Mouse (Mus musculus) heart, adult 11 months (tissue): ENCODE results near the gene Dgkh.
"Not testable (repeated sequence)": the region's sequence is repeated elsewhere in the genome, so short reads cannot be mapped to it uniquely, and the experiment has no call there.

Source experiments
- DNase-seq: peaks from one replicate; pipeline ENCODE4 v3.0.0; 2022

The Dgkh gene

DNA sequence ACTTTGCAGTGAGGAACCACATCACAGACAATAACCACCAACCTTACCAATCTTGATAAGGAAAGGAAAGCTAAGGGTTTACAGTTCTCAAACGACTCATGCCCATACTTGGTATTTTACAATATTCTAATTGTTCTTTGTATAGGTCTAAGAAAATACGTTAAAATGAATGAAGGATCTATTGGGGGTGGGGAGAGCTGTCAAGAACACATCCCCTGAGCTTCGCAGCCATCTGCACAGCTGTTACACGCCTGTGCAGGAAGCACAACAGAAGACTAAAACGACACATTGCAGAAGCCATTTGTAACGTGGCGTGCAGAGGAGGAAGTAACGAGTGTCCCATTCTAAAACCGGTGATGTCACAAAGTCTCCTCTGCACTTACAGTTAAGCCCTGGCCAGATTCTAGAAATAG is 113.7 kb downstream of the Dgkh start:
- DNase-seq: no peak

DNA sequence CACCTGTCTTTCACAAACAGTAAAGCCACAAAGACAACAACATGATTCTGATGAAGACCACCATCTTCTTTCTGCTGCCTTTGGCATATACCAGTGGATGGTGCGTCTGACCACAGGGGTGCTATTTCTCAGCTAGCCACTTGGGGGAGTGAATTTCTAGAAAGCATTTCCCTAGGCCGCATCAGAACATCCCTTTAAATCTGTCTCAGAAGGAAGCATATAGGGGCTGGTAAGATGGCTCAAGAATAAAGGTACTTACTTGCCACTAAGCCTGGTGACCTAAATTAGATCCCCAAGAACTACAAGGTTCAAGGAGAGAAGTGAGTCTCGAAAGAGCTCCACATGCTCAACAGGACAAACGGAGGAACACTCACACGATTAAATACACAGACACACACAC is 119.0 kb downstream of the Dgkh start:
- DNase-seq: no peak

DNA sequence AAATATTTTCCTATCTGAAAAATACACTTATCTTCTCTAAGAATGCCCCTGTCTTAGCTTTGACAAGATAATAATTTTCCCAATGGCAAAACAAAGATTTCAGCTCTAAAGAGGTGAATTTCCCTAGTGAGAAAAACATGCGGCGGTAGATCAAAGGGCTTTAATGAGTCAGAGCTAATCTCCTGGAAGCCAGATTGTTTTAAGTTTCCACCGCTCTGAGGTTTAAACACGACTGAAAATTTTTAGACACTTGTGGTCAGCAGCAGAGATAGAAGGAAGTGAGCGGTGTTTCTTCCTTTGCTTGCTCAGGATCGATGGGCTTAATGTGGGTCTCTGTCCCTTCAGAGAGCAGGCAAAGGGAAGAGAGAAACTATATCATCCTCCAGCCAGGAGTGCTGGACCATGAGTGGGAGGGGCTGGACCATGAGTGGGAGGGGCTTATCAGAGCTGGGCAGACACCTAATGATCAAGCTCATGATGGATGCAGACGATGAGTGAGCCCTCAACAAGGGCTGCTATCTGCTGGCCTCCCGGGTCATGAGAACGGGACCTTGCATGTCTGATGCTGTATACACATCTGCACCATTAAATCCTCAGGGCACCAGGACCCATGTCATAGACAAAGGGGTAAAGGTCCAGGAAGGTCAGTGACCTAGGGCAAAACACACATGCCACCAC is 120.3 kb downstream of the Dgkh start:
- no peak for DNase-seq

DNA sequence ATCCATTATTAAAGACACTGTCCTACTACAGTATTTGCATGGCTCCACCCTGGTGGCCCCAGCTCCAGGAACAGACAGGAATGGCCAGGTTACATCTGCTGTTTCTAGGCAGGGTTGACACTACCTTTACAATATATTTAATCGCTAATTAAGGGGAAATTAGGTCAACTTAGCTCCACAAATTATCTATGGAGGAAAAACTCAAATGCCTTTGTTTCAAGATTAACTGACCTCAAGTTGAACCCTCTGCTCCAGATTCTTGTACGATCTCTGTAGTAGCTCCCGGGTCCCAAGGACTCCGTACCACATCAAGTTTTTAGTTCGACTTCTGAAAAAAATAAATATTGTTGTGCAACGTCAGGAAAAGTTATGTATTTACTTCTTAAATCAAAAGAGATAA is 137.7 kb downstream of the Dgkh start:
- no peak for DNase-seq

DNA sequence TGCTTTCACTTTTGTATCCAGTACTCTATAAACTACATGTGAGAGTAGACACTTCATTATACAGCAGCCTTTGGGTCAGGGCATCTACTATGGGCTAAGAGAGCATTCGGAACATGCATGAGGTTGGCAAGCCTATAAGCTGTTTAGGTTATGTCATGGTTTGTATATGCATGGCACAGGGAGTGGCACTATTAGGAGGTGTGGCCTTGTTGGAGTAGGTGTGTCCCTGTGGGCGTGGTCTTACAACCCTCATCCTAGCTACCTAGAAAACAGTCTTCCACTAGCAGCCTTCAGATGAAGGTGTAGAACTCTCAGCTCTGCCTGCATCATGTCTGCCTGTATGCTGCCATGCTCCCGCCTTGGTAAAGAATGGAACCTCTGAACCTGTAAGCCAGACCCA is 139.6 kb downstream of the Dgkh start:
- no peak for DNase-seq

DNA sequence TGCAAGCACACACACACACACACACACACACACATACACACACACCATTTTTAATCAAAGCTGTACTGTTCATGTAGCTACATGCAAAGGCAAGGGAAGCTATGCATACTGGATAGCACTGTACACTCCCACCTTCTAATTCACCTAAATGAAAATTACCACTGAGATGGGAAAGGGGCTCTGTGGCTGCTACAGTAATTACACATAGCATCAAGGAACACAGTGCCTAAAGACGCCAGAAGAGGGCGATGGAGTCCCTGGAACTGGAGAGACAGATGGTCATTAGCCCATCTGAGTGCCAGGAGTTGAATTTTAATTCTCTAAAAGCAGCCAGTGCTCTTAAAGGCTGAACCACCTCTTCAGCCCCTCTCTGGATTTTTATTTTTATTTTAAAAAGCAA is 142.2 kb downstream of the Dgkh start:
- DNase-seq: no peak

DNA sequence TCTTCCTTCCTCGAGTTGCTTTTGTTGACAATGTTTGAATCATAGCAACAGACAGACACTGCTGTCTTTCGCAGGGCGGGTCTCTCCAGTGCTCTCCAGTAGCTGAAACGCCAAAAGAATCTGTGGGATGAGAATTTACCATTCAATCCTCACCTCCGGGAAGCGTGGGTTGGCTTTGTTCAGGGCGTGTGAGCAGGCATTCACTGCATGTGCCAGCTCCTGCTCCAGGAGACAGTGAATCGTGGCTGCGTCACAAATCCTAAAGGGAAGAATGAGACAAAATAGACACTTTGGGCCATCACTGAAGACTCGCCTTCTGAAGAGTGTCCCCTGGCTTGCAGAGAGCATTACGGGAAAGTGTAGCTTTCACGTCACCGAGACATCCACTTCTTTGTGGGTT is 148.4 kb downstream of the Dgkh start:
- DNase-seq: no peak

DNA sequence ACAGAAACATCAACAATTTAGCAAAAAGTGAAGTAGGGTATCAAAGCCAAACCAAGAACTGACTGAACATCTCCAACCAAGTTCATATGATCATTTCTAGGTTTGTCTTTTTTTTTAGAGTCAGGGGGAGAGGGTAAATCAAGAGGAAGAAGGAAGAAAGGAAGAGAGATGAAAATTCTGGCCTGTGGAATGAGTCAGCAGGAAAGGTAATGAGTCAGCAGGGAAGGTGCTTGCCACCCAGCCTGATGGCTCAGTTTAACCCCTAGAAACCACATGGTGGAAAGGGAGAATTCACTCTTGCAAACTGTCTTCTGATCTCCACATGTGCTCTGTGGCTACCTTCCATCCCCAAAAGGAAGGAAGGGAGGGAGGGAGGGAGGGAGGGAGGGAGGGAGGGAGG is 149.4 kb downstream of the Dgkh start:
- DNase-seq: no peak

DNA sequence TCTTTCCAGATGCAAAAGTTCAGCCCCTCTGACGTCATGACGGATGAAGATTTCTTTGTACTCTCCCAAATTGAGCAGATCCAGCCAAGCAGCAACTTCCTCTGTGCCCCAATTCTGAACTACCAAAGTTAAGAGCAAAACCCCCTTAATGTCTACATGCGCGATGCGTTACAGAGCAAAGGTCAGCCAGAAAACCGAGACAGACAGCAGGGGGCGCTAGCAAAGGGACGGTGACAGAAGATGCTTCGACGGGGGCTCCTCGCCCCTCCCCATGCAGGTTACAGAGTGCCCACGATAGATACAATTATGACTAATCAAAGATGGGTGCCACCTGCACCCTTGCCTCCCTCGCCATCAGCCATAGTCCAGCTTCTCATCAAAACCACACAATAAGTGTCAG is 156.7 kb downstream of the Dgkh start:
- no peak for DNase-seq

DNA sequence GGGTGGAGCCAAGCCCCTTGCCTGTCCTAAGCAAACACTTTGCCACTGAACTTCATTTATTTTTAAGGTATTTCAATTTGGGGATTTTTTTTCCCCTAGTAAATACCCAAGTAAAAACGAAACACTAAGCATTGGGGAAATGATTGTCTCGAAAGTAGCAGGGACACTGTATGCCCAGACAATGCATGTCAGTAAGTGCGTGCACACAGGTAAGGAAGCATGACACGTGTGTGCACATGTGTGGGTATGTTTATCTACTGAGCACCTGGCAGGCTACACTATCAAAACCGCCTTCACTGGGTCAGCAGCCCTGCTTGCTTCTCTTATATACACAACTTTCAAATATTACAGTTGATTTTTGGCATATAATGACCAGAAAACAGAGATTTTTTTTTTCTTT is 164.2 kb downstream of the Dgkh start:
- DNase-seq: peak; percentile 44

DNA sequence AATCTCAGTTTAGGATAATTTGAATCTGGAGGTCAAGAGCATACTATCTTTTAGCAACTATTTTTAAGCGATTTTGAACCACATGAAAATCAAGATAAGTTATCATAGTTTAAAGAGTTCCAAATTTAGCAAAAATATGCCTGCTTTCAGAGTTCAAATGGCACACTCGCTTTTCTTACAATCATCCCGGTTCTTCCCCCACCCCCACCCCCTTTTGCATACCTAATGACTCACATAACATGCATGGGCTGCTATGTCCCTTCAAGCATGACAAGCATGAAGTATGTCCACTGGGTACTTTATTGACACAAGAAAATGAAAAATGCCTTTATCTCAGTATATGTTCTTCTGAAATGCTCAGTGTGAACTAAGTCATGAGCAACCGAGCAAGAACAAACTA is 166.1 kb downstream of the Dgkh start:
- DNase-seq: no peak

DNA sequence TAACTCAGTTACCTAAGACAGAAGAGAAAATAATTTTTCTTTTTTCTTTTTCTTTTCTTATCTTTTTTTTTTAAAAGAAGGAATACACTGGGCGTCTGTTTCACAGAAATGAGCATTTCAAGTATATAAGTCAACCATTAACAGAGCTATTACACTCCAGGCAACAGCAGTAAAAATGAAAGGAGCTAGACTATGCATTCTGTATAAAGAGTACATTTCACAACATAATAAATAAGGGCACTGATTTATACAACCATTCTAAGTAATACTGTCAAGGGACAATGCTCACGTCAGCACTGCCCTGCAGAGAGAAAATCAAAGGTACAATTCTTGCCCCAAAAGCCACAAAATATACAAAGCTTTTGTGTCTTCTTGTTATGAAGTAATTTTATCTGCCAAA is 168.3 kb downstream of the Dgkh start:
- no peak for DNase-seq

DNA sequence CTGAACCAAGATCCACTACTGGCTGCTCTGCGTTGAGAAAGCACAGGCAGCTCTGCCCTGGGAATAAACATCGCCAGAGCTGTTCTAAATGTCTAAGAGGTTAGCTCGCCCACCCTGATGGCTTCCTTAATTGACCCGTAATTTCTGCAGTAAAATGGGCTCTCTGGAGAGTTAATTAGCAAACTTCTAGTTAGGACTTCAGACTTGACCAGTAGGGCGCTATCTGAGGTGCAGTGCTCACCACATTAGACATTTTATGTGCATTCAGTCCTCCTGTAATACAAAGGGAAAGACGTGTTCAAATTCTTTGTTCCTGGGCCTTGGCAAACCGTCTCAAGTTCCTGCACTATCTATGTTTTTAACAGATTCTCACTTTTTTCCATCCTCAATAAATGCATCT is 169.4 kb downstream of the Dgkh start:
- no peak for DNase-seq

DNA sequence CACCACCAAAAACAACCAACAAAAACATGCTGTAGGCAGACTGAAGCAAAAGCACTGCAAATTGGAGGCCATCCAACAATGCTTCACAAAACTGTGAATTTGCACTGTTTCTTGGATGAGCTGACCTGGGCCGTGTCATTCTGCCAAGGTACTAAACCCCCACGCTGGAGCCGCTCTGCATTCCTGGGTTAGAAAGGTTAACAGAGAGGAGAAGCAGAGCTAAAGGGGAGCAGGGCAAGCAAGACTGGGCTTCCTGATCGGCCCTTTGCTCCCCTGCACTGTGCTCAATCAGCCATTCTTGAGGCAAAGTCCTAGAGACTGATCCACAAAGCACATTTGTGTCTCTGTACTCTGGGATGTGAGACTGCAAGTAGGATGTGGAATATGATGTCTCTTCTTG is 170.5 kb downstream of the Dgkh start:
- DNase-seq: no peak

DNA sequence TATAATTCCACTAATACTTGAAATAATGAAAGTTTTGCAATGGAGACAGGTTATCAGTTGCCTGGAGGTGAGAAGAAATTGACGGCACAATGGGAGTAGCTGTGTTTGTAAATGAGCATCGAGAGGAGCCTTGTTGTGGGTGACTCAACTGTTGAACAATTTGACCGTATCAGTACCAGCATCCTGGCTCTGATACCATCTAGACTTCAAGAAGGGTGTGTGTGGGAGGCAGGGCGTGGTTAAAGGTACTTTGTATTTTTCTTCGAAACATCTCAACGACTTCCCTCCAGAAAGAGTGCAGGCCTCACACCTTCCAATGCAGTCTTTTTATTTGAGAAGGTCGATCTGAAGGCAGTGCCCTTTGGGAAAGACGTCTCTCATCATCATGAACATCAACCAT is 173.5 kb downstream of the Dgkh start:
- no peak for DNase-seq

DNA sequence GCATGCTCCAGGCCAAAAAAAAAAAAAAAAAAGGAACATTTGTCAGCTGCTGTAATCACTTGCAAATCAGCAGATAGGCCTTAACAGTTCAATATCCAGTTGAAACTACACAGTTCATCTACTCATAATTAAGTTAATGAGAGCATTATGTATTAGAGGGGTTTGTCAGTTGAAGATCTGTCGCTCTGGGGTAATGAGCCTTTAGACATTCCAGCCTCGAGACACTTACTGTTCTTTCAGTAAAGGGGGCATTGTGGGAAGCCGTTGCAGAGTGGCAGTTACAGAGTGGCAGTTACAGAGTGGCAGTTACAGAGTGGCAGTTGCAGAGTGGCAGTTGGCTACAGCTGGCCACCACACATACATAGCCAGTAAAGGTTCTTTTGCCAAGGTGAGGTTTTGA is 177.7 kb downstream of the Dgkh start:
- not testable (repeated sequence) for DNase-seq

DNA sequence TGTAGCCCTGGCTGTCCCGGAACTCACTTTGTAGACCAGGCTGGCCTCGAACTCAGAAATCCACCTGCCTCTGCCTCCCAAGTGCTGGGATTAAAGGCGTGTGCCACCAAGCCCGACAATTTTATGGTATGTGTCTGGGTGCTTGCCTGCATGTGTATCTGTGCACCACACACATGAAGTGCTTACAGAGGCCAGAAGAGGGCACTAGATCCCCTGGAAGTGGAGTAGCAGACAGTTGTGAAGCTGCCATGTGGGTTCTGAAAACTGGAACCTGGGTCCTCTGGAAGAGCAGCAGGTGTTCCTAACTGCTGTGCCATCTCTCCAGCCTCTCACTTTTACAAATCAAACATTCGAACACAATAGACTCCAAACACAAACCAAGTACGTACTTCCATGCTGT is 178.9 kb downstream of the Dgkh start:
- DNase-seq: no peak

DNA sequence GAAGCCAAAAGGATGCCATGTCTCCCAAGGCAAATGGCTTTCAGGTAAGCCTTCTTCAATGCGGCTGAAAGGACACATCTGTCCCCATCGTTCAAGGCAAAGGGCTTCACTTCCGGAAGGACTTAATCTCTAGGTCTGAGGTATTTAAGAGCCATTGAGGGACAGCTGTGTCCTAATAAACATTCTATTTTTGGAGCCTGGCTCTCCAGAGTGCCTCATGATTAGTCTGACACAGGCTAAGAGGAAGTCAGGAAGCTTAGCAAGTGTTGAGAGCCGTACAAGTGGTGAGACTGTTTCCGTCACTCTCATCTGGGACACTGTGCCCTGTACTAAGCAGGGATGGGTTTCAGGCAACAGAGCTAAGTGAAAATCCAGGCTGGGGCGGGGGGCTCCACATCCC is 183.8 kb downstream of the Dgkh start:
- DNase-seq: peak; percentile 97

DNA sequence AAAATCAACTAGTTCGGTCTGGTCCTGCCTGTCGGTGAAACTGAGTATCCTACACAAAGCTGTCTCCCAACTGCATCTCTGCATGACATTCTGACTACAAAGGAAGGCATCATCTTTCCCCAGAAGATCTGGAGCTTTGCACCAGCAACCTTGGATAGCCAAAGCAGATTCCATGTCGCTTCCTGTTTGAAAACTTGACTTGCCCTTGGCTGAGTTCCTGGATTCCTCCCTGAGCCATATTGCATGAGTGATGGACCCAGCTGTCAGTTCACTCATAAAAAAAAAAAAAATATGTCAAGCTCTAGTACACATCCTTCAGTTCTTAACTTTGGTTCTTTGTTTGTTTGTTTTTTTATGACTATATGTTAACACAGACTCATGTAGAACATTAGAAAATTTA is 191.3 kb downstream of the Dgkh start:
- DNase-seq: peak; percentile 61

DNA sequence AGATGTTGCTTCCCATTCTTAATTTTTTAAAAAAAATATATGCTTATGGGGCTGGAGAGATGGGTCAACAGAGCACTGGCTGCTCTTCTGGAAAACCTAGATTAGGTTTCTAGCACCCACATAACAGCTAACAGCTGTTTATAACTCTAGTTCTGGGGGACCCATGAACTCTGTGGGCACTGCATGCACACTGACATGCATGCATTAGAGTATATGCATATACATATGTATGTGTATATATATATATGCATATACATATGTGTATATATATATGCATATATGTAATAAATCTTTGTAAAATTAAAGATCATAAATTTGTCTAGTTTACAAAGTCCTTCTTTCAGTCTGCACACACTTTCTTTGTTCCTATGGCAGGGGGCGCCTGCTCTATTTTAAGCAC is 192.8 kb downstream of the Dgkh start:
- DNase-seq: peak; percentile 66

DNA sequence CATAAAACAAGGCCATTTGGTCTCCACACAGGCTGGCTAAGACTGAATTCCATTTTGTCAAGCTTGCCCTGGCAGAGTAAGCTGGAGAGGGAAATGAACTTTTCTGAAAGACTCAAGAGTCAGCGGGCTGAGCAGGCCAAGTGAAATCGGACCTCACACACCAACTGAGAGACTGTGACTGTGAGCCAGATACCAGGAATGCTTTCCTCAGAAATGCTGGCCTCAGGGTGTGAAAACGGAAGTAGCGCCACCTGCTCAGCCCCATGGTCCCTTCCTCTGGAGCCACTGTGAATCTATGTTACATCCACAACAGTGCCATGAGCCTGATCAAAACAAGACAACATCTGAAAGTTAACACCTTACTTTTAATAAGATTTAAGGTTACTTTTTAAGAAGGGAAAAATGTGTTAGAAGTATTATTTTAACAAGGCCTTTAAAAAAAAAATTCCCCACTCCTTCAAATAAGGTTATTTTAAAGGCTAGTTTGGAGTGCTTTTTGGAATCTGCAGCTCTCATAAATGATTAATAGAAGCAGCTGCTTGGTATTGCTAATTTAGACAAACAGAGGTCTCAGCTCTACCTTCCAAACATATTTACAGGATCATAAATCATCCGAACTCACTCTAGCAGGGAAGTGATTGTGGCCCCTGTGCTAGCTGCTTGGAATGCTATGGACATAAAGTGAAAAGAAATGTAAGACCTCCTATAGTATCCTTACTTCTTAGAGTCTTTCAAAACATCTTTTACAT is 193.8 kb downstream of the Dgkh start:
- DNase-seq: peak; percentile 93

DNA sequence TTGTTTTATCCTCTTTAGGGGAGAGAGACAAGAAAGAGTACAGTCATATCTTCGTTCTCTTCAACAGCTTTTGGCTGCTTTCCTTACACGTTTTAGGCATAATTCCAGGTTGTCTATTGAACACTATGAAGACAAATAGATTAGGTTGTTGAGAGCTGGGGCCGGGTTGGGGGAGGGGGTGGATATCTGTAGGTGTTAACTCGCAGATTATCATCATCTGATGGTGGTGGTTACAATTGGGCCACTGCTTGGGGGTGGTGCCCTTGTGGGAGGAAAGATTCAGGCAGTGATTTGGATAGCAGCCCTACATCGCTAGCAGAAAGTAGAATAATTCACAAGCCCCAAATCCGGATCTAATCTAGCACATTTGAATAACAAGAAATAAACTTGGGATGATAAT is 195.0 kb downstream of the Dgkh start:
- peak; percentile 89 for DNase-seq

DNA sequence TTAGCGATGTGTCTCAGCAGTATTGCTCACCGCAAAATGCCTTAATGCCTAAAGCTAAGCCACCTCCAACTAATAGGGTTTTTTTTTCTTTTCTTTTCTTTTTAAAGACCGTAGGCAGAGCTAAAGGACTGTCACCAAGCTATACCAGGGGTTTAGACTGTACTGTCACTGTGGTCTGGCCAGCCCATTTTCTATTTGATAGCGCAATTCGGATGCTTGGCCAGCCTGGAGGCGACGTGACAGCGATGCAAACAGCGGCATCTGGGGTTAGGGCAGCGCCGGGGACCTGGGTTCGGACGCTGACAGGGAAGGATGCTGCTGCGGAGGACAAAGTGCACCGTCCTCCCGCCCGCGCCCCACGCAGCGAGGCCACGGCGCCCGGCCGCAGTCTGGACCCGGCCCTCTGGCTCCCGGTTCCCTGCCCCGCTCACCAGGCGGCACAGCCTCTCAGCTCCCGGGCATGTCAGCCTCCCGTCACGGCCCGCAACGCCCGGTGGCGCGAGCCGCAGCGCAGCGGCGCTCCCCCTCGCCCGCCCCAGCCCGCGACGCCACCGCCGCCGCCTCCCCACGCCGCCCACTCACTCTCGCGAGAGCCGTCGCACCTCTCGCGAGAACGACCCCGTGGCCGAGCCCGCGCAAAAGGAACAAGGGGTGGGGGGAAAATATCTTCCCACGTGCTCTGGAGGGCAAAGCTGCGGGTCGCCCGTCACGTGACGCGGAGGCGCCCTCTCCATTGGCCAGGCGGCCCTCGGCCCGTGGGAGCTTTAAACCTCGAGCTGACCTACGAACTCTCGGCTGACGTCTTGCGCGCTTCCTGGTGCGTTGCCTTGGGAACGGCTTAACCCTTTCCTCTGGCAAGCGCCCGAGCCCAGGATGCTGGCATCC is 196.1 kb downstream of the Dgkh start, which contains the start of gene Akap11:
Akap11 (minus strand) TSS at position 528 of the 885 bp plus-strand sequence.
- DNase-seq: peak; percentile 100

DNA sequence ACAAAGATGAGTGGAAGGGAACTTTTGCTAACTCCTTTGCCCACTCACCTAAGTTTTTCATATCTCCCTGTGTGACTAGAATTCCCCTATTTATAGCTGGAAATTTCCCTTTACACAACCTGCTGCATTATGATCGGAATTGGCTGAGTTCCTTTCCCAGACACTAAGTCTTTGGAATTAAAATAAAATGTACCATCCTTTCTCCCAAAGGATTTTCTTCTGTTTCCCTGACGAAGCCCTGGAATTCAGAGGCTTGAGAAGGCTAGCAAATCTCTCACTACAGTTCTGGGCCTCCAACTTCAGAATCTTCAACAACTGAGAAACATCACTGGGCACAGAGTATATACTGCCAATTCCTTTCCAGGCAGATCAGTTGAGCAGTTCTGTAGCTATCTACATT is 197.2 kb downstream of the Dgkh start:
- DNase-seq: peak; percentile 68
